Mouse (Mus musculus) liver, embryonic 12.5 days (tissue): Measurements from ENCODE around the gene Gm45716. TPM values are rescaled to one million over a fixed set of nuclear protein-coding genes. Genes with fewer than 3 reads are reported as not detected.

ENCODE experiments used
- ATAC-seq: fragments of 200-750 bp; cut with Nextera tagmentation; 2 replicates; pipeline ENCODE4 v1.8.0; 2017; ENCODE audit warnings: moderate number of reproducible peaks, mild to moderate bottlenecking, moderate library complexity
- H3K27ac ChIP-seq: fragments of 300-500 bp; sonication (generic); 2 replicates; pipeline ENCODE4 v1.5.1; 2016; ENCODE audit warnings: mild to moderate bottlenecking
- H3K27me3 ChIP-seq: fragments of 300-500 bp; sonication (generic); replicated peaks from 2 replicates; pipeline ENCODE4 v1.6.1; 2016; ENCODE audit warnings: mild to moderate bottlenecking, moderate library complexity
- H3K36me3 ChIP-seq: fragments of 300-500 bp; sonication (generic); 2 replicates; pipeline ENCODE4 v1.6.1; 2016; ENCODE audit warnings: mild to moderate bottlenecking, moderate library complexity
- H3K4me1 ChIP-seq: fragments of 300-500 bp; sonication (generic); 2 replicates; pipeline ENCODE4 v1.6.1; 2016
- H3K4me2 ChIP-seq: fragments of 300-500 bp; sonication (generic); 2 replicates; pipeline ENCODE4 v1.6.1; 2016; ENCODE audit warnings: mild to moderate bottlenecking, moderate library complexity
- H3K4me3 ChIP-seq: fragments of 300-500 bp; sonication (generic); 2 replicates; pipeline ENCODE4 v1.5.1; 2016; ENCODE audit warnings: mild to moderate bottlenecking, moderate library complexity
- H3K9ac ChIP-seq: fragments of 300-500 bp; sonication (generic); 2 replicates; pipeline ENCODE4 v1.6.1; 2016; ENCODE audit warnings: mild to moderate bottlenecking, moderate library complexity
- H3K9me3 ChIP-seq: fragments of 300-500 bp; sonication (generic); replicated peaks from 2 replicates; pipeline ENCODE4 v1.6.1; 2016; ENCODE audit warnings: mild to moderate bottlenecking, moderate library complexity
- WGBS: fragments of 180-500 bp; shearing (Covaris S2); methylation state at CpG from one replicate; pipeline ENCODE4 v1.1.7; 2016; ENCODE audit not compliant: insufficient replicate concordance; 5-methylcytosine and 5-hydroxymethylcytosine counted together
- polyA plus RNA-seq: library from polyadenylated mRNA; unstranded; fragments of >200 nt; fragmentation: Nextera tagmentation; extraction: Ambion mirVana; gene quantifications from 2 replicates; pipeline ENCODE4 v1.2.1, GENCODE M21; 2016

Gene Gm45716
- polyA plus RNA-seq, 1 experiment from 2014 or later = 3.4 TPM

DNA sequence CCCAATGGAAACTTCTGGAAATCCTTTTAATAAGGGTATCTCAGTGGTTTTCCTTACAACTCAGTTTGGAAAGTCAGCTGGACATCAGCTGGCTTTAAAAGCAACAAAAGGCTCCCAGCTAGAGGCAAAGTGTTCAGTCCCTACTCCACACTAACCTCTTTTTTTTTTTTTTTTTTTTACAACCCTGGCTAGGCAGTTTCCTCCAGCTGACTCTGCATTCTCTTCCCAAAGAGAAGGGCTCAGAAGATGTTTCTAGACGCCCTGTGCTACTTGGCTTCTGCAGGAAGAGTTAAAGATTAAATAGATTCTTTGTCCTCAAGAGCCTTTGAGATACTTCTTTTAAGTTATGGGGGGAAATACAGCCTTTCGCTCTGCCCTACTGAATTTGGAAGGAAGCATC lies 33.3 kb downstream of the Gm45716 start:
- Histone ChIP-seq H3K36me3 (no peaks in the 10 kb centered on the region), H3K27ac (no peak overlapping the region), H3K4me1 (peaks cover 17% of the 10 kb centered on the region), H3K4me3 (no peak overlapping the region), H3K9ac (no peak overlapping the region), H3K4me2 (no peak overlapping the region), H3K27me3 (no peaks in the 10 kb centered on the region), H3K9me3 (no peaks in the 10 kb centered on the region)
- ATAC-seq = no peak
- 34% methylated on average over 2 of the region's 2 CpGs for WGBS

DNA sequence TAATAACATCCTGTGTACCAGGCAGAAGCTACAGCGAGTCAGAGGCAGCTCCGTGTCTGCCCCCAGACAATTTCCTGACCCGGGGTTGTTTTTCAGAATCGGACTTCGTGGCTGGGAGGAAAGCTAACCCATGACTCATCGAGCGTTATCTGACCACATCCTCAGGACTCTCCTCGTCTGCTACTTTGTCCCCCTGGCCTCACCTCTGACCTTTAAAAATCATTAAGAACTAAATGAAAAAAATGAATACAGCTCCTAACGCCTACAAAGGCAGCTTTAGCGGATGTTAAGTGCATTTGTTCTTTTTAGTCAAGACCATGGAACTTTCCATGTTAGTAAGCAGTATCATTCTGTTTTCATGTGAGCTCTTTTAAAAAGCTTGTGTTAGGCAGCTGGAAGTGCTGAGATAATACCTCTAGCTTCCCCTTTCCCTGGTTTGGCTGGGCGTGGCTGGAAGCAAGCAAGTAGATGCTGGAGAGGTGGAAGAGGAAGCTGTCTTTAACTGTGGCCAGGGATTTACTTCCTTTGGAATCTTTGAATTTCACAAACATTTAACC lies 37.5 kb downstream of the Gm45716 start:
- WGBS = 9% methylated on average over 11 of the region's 11 CpGs
- Histone ChIP-seq H3K4me3 (no peak overlapping the region), H3K9me3 (no peaks in the 10 kb centered on the region), H3K27me3 (no peaks in the 10 kb centered on the region), H3K27ac (0 out of 2 replicates have a peak overlapping the region, but pooled peaks have one; percentile 51), H3K36me3 (no peaks in the 10 kb centered on the region), H3K4me2 (peak overlapping the region; percentile 24; the same call in 1 of the 2 replicates), H3K9ac (no peak overlapping the region), H3K4me1 (peaks cover 24% of the 10 kb centered on the region)
- ATAC-seq = 0 out of 2 replicates have a peak, but pooled peaks have one; percentile 32

DNA sequence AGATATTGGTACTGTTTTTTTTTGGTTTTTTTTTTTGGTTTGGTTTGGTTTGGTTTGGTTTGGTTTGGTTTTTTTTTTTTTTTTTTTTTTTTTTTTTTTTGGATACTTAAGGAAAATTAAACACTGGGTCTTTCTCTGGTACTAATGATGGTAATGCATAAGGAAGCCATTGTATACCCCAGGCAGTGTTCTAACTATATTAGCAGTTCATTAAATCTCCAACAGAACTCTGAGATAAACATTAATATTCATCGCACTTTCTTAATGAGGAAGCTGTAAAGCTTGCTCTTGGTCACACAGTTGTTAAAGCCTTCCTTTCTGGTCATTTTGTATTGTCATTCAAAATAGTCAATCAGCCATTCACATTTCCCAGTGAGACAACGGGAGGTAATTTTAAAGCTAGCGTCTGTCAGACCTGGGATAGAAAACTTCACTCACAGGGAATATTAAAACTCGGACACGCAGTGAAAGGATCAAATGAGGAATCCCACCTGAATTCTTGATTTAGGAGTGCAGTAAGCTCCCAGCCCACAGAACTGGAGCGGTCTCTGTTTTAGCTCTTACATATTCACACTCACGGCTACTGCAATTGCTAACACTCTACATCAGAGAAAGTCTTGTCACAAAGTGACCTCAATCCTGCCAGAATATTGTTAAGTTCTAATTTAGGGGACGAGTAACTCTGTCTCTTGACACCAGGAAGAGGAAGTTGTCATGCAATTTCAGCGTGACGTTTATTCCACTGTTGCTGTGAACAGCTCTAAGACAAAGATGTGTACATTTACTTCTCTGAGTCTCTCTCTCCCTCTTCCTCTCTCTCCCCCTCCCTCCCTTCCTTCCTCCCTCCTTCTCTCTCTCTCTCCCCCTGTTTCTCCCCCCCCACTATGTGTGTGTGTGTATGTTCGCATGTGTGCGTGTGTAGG lies 39.8 kb downstream of the Gm45716 start:
- ATAC-seq = no peak
- H3K36me3 ChIP-seq = no peaks in the 10 kb centered on the region
- no peak overlapping the region for H3K9ac ChIP-seq
- H3K27me3 ChIP-seq = no peaks in the 10 kb centered on the region
- 46% methylated on average over 12 of the region's 12 CpGs for WGBS
- H3K27ac ChIP-seq = no peak overlapping the region
- H3K4me3 ChIP-seq = no peak overlapping the region
- no peak overlapping the region for H3K4me2 ChIP-seq
- H3K9me3 ChIP-seq = no peaks in the 10 kb centered on the region
- H3K4me1 ChIP-seq = peaks cover 28% of the 10 kb centered on the region

DNA sequence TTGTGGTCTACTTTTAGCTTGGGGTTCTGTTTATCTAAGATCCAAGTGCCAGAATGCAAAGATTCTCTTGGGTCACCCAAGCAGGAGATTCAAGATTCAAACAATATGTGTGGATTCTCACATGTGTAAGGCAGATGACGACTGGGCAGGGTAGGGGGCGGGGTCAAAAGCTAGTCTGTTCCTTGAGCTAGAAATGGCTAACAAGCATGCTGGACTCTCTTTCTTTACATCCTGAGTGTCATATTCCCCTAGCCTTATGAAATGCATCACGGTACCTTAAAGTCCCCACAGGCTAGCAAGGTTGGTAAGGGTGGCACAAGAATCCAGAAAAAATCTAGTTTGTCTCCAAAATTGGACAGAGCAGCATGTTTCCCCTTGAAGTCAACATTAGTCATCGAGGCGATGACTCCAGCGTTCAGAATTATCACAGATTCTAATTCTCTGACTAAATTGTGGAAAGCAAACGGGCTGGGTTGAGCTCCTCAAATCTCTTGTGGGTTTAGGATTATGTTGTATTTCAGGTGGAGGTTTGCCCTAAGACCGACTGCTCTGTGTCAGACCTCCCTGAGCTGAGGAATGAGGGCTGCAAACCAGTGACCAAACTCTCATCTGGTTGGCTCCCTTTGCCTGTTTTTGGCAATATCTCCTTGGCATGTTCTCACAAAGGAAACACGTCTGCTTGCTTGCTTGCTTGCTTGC lies 40.9 kb downstream of the Gm45716 start:
- H3K27me3 ChIP-seq = no peaks in the 10 kb centered on the region
- no peak overlapping the region for H3K4me2 ChIP-seq
- no peak overlapping the region for H3K27ac ChIP-seq
- H3K4me1 ChIP-seq = peaks cover 31% of the 10 kb centered on the region
- H3K36me3 ChIP-seq = no peaks in the 10 kb centered on the region
- no peak overlapping the region for H3K9ac ChIP-seq
- no peak for ATAC-seq
- no peak overlapping the region for H3K4me3 ChIP-seq
- no peaks in the 10 kb centered on the region for H3K9me3 ChIP-seq
- 67% methylated on average over 9 of the region's 9 CpGs for WGBS

GRCm38 (mm10) chr11:90229800-90230199 lies 42.3 kb downstream of the Gm45716 start:
- ATAC-seq = no peak
- H3K4me3 ChIP-seq = no peak overlapping the region

GRCm38 (mm10) chr11:90230671-90231070 lies 43.2 kb downstream of the Gm45716 start:
- no peak overlapping the region for H3K27ac ChIP-seq

More at GRCm38 (mm10) chr11:90229800-90230199, 42.3 kb downstream of the Gm45716 start:
- Histone ChIP-seq H3K9me3 (no peaks in the 10 kb centered on the region), H3K27ac (no peak overlapping the region), H3K36me3 (no peaks in the 10 kb centered on the region), H3K27me3 (no peaks in the 10 kb centered on the region), H3K9ac (no peak overlapping the region), H3K4me2 (no peak overlapping the region), H3K4me1 (peaks cover 24% of the 10 kb centered on the region)

DNA sequence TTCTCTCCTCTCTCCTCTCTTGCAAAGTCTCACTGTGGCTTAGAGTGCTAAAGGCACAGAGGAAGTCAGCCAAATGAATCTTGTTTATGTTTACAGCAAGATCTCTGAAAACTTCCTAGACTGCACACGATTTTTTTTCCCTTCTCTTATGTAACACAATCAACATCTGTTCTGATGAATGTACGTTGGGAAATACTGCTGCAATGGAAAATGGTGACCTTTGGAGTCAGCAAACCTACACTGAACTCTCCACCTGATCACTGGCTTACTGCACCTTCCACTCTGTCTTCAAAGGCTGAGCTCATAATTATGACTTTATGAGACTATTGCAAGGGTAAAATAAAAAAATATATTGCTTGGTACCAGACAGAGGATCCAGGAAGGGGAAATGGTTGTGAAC lies 44.1 kb downstream of the Gm45716 start:
- ATAC-seq = no peak
- Histone ChIP-seq H3K4me1 (peaks cover 12% of the 10 kb centered on the region; the same call in 1 of the 2 replicates), H3K4me3 (no peak overlapping the region), H3K9me3 (no peaks in the 10 kb centered on the region), H3K27me3 (no peaks in the 10 kb centered on the region), H3K36me3 (no peaks in the 10 kb centered on the region), H3K27ac (no peak overlapping the region), H3K4me2 (no peak overlapping the region), H3K9ac (no peak overlapping the region)
- 28% methylated on average over 2 of the region's 2 CpGs for WGBS

More at GRCm38 (mm10) chr11:90230671-90231070, 43.2 kb downstream of the Gm45716 start:
- no peak overlapping the region for H3K4me2 ChIP-seq
- H3K9ac ChIP-seq = no peak overlapping the region
- WGBS = 58% methylated on average over 2 of the region's 2 CpGs
- H3K36me3 ChIP-seq = no peaks in the 10 kb centered on the region
- no peak overlapping the region for H3K4me3 ChIP-seq
- no peak for ATAC-seq
- no peaks in the 10 kb centered on the region for H3K27me3 ChIP-seq
- H3K9me3 ChIP-seq = no peaks in the 10 kb centered on the region
- H3K4me1 ChIP-seq = peaks cover 15% of the 10 kb centered on the region; the same call in 1 of the 2 replicates

GRCm38 (mm10) chr11:90232685-90233084 lies 45.2 kb downstream of the Gm45716 start:
- H3K4me2 ChIP-seq = no peak overlapping the region
- no peak overlapping the region for H3K27ac ChIP-seq

DNA sequence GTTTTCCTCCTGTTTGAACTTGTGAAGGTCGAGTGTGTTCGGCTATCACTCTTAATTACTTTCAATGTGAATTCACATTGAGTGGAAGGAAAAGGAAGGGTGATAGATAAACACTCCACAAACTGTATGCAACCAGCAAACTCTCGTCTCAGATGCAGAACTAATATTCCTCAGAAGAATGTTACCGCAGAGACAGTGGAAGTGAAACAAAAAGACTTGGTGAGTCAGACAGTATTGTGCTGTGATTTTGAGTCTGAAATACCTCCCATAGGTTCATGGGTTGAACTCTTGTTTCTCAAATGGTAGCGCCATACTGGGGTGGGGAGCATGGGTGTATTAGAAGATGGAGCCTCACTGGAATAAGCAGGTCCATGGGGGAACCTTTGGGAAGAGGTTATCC lies 47.7 kb downstream of the Gm45716 start:
- Histone ChIP-seq H3K4me3 (no peak overlapping the region), H3K36me3 (no peaks in the 10 kb centered on the region), H3K9me3 (no peaks in the 10 kb centered on the region), H3K4me2 (no peak overlapping the region), H3K9ac (no peak overlapping the region), H3K4me1 (0 out of 2 replicates have a peak, but pooled peaks cover 5% of the 10 kb centered on the region), H3K27ac (no peak overlapping the region), H3K27me3 (no peaks in the 10 kb centered on the region)
- no peak for ATAC-seq
- 61% methylated on average over 5 of the region's 5 CpGs for WGBS

More at GRCm38 (mm10) chr11:90232685-90233084, 45.2 kb downstream of the Gm45716 start:
- ATAC-seq = no peak
- no peaks in the 10 kb centered on the region for H3K36me3 ChIP-seq
- peaks cover 12% of the 10 kb centered on the region; the same call in 1 of the 2 replicates for H3K4me1 ChIP-seq
- 27% methylated on average over 4 of the region's 4 CpGs for WGBS
- H3K4me3 ChIP-seq = no peak overlapping the region
- no peaks in the 10 kb centered on the region for H3K27me3 ChIP-seq
- H3K9me3 ChIP-seq = no peaks in the 10 kb centered on the region
- H3K9ac ChIP-seq = no peak overlapping the region

DNA sequence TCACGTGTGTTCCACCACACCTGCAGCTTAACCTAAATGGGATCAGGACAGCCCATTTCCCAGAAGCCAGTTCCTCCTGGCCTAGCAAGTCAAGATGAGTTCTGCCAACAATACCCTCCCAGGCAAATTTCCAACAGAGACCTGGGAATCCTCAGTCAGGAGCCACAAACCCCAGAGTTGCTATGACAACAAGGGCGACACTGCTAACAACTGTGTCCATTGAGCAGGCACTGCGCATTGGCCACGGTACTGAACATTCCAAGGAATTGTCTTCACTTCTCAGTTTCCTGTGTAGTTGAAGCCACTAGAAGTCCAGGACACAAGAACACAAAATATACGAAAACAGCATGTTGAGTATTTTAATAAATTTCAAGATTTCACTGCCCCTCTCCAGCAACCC lies 50.1 kb downstream of the Gm45716 start:
- no peaks in the 10 kb centered on the region for H3K27me3 ChIP-seq
- H3K9ac ChIP-seq = no peak overlapping the region
- no peak for ATAC-seq
- H3K4me3 ChIP-seq = no peak overlapping the region
- 82% methylated on average over 5 of the region's 5 CpGs for WGBS
- no peaks in the 10 kb centered on the region for H3K9me3 ChIP-seq
- no peak overlapping the region for H3K4me2 ChIP-seq
- no peaks in the 10 kb centered on the region for H3K4me1 ChIP-seq
- no peak overlapping the region for H3K27ac ChIP-seq
- H3K36me3 ChIP-seq = no peaks in the 10 kb centered on the region

- no peak overlapping the region for H3K4me3 ChIP-seq
- H3K36me3 ChIP-seq = no peaks in the 10 kb centered on the region
- WGBS = 38% methylated on average over 2 of the region's 2 CpGs
- no peaks in the 10 kb centered on the region for H3K4me1 ChIP-seq
- H3K27me3 ChIP-seq = no peaks in the 10 kb centered on the region
- no peak overlapping the region for H3K27ac ChIP-seq
- H3K9ac ChIP-seq = no peak overlapping the region
- no peak for ATAC-seq
- H3K9me3 ChIP-seq = no peaks in the 10 kb centered on the region
- no peak overlapping the region for H3K4me2 ChIP-seq
These were observed 51.2 kb downstream of the Gm45716 start for GRCm38 (mm10) chr11:90238657-90239056.
